Mouse (Mus musculus) CD8-positive naive resting alpha-beta T cell, adult 57 days (primary cell): ENCODE data around the gene Spindoc. TPM values are rescaled to one million over a fixed set of nuclear protein-coding genes. Genes with fewer than 3 reads are reported as not detected.

ENCODE experiments used
- total RNA-seq: library from RNA; stranded (reverse); gene quantifications from one replicate; pipeline ENCODE4 v1.2.4, GENCODE M21; 2023

Gene Spindoc
- total RNA-seq, result 34.2 TPM

DNA sequence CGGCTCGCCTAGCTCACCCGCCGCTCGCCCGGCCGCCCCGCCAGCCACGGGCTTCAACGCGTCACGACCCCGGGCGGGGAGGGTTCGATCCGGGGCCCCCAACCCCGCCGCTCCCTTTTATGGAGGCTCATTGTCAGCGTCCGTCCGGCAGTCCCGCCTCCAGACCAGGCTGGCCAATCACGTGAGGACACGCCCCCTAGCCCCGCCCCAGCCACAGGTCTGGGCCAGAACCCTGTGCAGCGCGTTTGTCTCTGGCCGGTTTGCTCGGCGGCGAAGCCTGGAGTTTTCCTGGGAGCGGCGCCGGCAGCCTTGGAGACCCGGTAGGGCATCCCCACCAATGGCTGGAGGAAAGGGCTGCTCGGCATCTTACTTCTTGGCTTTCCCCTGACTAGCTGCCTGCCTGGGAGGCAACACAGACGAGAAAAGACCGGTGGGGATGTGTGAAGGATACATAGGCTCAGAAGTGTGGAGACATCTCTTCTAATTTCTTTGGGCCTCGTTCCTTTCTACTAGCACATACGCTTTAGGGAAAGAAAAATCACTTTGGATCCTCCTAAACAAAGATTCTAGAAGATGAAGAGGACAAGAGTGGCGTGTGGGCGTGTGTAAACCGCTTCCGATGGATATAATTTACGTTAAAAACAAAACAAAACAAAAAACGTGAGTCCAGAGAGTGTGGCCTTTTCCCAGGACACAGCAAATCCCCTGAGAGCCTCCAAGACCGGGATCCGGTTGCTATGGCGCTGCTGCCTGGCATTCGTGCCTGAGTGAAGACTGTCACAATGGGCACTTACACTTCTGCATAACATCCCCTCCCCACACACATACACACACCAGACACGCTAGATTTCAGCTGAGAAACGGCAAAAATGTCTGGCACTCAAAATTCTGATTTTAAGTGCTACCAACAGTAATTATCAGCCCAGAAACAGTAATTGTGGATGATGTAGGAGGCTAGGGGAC, at the start of gene Spindoc:
Gene Spindoc (minus strand): TSS at position 92 of the 963 bp plus-strand sequence.

DNA sequence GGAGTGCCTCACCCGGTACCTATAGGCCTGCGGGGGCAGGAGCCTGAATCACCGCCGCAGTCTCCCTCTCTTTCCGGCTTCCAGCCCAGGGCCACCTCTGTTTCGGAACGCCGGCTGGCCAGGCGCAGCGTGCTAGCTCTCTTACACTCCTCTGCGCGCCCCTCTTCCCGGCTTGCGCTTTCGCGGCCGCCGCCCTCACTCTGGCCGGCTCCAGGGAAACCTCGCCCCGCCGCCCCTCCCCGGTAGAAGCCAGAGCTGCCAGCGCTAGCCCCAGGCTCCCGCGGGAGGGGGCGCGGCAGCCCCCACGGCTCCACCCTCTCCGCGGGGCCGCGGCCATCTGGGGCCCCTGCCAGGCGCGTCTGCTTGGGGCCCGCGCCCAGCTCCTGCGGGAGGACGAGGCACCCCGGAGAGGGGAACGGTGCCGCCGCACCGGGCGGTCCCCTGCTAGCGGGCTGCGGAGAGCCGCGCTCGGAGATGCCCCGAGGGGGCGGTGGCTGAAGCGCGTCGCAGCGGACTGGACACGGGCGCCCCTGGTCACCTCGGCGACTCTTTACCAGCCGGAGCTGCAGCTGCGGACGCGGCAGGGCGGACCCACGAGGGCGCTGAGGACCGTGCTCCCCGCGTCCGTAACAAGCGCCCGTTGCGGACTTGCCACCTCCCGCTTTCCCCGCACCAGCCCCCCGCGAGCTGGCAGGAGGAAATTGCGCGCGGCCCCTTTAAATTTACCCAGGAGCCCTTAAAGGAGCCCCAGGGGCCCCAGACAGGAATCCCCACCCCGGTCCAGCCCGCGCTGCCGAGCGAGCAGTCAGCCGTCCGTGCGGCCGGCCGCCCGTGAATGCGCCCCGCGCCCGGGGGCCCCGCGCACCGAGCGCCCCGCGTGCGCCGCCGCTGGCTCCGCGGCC, 34.3 kb upstream of the Spindoc start, which contains the start of gene 2700081O15Rik:
Gene 2700081O15Rik (plus strand): TSS at position 792 of the 902 bp plus-strand sequence.

DNA sequence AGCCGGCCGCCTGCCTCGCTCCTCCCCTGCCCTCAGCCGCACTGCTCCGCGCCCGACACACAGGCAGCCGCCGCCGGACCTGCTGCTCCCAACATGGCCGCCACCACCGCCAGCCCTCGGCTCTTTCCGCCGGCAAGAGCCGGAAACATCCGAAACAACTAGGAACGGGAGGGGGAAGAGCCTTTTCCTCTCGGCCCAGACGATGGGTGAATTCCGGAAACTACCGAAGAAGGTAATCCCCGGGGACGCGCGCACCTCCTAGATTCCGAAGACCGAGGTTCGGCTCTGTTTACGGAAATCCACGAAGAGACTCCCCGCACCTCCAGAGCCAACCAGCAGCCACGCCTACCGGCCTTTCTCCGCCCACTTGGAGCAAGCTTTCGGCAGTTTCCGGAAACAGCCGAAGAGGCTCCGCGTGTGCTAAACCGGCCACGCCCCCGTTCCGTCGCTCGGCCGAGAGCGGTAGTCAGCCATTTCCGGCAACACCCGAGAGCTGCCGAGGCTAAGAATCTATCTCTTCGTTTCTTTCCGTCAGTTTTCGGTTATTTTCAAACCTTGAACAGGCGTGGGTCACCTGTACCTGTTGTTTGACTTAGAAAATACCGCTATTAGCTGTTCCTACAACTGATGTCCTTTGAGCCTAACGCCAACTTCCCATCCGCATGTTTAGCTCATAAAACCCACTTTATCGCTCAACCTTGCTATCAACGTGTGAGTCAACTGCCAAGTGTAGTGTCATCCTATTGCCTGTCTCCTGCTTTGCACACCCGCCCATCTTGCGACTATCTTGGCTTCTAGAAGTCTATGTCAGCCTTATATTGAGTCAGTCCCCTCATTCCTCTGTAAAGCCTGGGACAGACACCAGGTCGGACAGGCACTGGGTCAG, 41.0 kb downstream of the Spindoc start, which contains the start of gene Mark2:
Gene Mark2 (minus strand): TSS at position 349 of the 886 bp plus-strand sequence.

Other genes with a start within 250 kb of the Spindoc start
- gene Otub1, start 176.7 kb downstream of the Spindoc start, total RNA-seq, result 98.1 TPM
- 242 TPM for gene Cox8a, start 165.4 kb downstream of the Spindoc start, total RNA-seq
- gene Naa40, start 141.8 kb downstream of the Spindoc start, total RNA-seq, result 37.2 TPM
- 0.89 TPM for gene Rcor2, start 115.7 kb downstream of the Spindoc start, total RNA-seq
- gene Mark2, start 41.1 kb downstream of the Spindoc start, total RNA-seq, result 267 TPM
- gene 2700081O15Rik, start 34.6 kb upstream of the Spindoc start, total RNA-seq, result 5.4 TPM
- 49.6 TPM for gene Rtn3, start 100.3 kb upstream of the Spindoc start, total RNA-seq
- gene Atl3, start 111.0 kb upstream of the Spindoc start, total RNA-seq, result 49.9 TPM
- 20.4 TPM for gene Pla2g16, start 174.5 kb upstream of the Spindoc start, total RNA-seq
- not detected for gene Lgals12, start 224.2 kb upstream of the Spindoc start, total RNA-seq
- gene Hrasls5, start 229.5 kb upstream of the Spindoc start, total RNA-seq, result not detected